Mouse (Mus musculus): ENCODE data around the gene Gm9972.

Gm9972 gene

GRCm38 (mm10) chr11:43035446-43035845 lies at the start of gene Gm9972:
Gene Gm9972, plus strand, starts transcription at chr11:43035746.
- in situ Hi-C loops (cut with MseI, MboI): loop anchor here in 1 of 2 experiments (10.0 kb wide), 1 partner anchor 321 kb away; no protein-coding TSS in a partner anchor

GRCm38 (mm10) chr11:42999188-42999587 lies 36.4 kb upstream of the Gm9972 start:
- in situ Hi-C loops (cut with MseI, MboI): loop anchor here in 1 of 2 experiments (10.0 kb wide), 1 partner anchor 266 kb away; no protein-coding TSS in a partner anchor

- in situ Hi-C loops (cut with MseI, MboI): no loop called here
These were observed 23.6 kb upstream of the Gm9972 start for GRCm38 (mm10) chr11:43011941-43012340.

- in situ Hi-C loops (cut with MseI, MboI): no loop called here
These were observed 22.6 kb upstream of the Gm9972 start for GRCm38 (mm10) chr11:43012980-43013379.

- in situ Hi-C loops (cut with MseI, MboI): no loop called here
These were observed 12.3 kb upstream of the Gm9972 start for GRCm38 (mm10) chr11:43023109-43023688.

GRCm38 (mm10) chr11:43029813-43030212 lies 5.7 kb upstream of the Gm9972 start:
- in situ Hi-C loops (cut with MseI, MboI): loop anchor here in 1 of 2 experiments (10.0 kb wide), 1 partner anchor 315 kb away; no protein-coding TSS in a partner anchor

GRCm38 (mm10) chr11:43032141-43032540 lies 3.4 kb upstream of the Gm9972 start:
- in situ Hi-C loops (cut with MseI, MboI): loop anchor here in 1 of 2 experiments (10.0 kb wide), 1 partner anchor 317 kb away; no protein-coding TSS in a partner anchor

- in situ Hi-C loops (cut with MseI, MboI): no loop called here
These were observed 10.5 kb downstream of the Gm9972 start for GRCm38 (mm10) chr11:43045871-43046548.

GRCm38 (mm10) chr11:43049363-43049762 lies 13.8 kb downstream of the Gm9972 start:
- in situ Hi-C loops (cut with MseI, MboI): no loop called here

GRCm38 (mm10) chr11:43054972-43055371 lies 19.4 kb downstream of the Gm9972 start:
- in situ Hi-C loops (cut with MseI, MboI): no loop called here

- in situ Hi-C loops (cut with MseI, MboI): no loop called here
These were observed 24.0 kb downstream of the Gm9972 start for GRCm38 (mm10) chr11:43059437-43059970.

GRCm38 (mm10) chr11:43062286-43062685 lies 26.7 kb downstream of the Gm9972 start:
- in situ Hi-C loops (cut with MseI, MboI): no loop called here

GRCm38 (mm10) chr11:43086309-43087050 lies 50.9 kb downstream of the Gm9972 start:
- in situ Hi-C loops (cut with MseI, MboI): no loop called here
